Mouse (Mus musculus): ENCODE measurements at regions not wholly inside any gene's neighbourhood (a gene's known extent, or its start where the extent isn't known, plus 50 kb on each side); places are given as distances from the start of the nearest gene placed in this dataset.

DNA sequence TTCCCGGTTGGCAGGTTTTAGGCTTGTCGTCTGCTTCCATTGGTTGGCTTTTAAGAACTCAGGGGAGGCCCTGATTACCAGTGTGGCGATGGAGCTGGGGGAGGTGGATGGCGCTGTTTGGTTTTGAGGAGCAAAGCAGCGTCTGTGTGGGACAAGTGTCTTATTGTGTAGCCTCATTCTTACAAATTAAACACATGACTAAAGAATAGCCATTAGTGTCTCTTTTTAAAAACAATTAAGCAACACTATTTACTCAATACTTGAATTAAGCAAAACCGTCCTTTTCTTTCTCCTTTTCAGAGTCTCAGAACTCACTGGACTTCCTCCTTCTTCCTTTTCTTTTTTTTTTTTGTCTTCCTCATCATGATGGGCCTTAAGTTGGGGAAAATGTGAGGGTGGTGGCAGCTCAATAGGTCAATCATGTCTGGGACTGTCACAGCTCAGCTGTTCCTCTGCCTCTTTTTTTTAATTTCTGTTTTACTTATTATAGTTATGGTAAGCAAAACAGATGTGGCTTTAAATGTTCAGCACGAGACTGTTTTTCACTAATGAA lies 89.1 kb downstream of the Kcnrg start:
- DNase-seq (ENCODE audit: low spot score), result no peak

DNA sequence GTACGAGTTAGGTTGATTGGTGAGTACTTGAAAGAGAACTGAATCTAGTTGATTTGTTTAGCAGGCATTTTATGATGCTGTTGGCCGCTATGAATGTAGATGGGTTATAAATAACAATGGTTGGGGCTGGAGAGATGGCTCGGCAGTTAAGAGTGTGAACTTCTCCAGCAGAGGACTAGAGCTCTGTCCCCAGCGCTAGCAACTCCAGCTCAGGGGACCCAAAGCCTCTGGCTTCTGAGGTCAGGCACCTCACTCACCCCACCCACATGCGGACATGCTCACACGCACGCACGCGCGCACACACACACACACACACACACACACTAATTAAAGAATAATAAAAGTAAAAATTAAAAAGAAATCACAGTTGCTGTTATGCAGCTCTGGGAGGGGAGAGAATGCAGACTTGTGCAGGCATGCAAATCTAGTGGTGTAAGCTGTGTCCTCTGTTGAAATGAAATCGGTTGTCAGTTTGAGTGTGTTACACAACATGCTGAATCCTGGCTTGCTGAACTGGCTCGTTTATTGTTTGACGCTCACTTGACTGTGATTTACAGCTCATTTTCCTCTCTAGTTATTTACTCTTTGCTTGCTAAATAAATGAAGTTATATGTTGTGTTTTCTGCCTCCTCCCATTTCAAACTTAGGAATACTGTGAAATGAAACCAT lies 89.8 kb downstream of the Kcnrg start:
- DNase-seq (ENCODE audit: low spot score), result no peak

DNA sequence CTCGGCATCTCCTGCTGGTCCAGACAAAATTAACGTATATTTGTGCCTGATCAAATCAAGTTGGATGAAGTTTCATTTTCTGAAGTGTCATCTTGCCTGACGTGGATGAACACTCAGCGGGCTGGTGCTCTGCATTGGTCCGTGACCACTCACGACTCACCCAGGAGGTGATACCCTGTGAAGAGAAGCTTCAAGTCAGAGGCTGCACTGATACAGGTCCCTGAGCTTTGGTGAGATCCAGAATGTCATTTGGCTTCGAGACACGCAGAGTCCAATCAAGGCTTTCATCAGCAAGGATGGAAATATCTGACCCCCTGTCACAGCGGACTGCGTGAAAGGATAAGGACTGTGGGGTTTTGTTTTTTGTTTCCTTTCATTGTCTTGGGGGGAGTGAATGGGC lies 90.4 kb downstream of the Kcnrg start:
- DNase-seq (ENCODE audit: low spot score), result no peak

- DNase-seq (ENCODE audit: low spot score), result no peak
Measured at GRCm38 (mm10) chr14:61698358-61699055, 91.2 kb downstream of the Kcnrg start.

- DNase-seq (ENCODE audit: low spot score), result no peak
Measured at GRCm38 (mm10) chr14:61699638-61700037, 92.4 kb downstream of the Kcnrg start.

- no peak for DNase-seq (ENCODE audit: low spot score)
Measured at GRCm38 (mm10) chr14:61701131-61701530, 93.9 kb downstream of the Kcnrg start.

- DNase-seq (ENCODE audit: low spot score), result no peak
Measured at GRCm38 (mm10) chr14:61703916-61704315, 96.7 kb downstream of the Kcnrg start.

GRCm38 (mm10) chr14:61706984-61707383 lies 99.7 kb downstream of the Kcnrg start:
- no peak for DNase-seq (ENCODE audit: low spot score)

- no peak for DNase-seq (ENCODE audit: low spot score)
Measured at GRCm38 (mm10) chr14:61708331-61708730, 101.1 kb downstream of the Kcnrg start.

- no peak for DNase-seq (ENCODE audit: low spot score)
Measured at GRCm38 (mm10) chr14:61715746-61716145, 108.5 kb downstream of the Kcnrg start.

DNA sequence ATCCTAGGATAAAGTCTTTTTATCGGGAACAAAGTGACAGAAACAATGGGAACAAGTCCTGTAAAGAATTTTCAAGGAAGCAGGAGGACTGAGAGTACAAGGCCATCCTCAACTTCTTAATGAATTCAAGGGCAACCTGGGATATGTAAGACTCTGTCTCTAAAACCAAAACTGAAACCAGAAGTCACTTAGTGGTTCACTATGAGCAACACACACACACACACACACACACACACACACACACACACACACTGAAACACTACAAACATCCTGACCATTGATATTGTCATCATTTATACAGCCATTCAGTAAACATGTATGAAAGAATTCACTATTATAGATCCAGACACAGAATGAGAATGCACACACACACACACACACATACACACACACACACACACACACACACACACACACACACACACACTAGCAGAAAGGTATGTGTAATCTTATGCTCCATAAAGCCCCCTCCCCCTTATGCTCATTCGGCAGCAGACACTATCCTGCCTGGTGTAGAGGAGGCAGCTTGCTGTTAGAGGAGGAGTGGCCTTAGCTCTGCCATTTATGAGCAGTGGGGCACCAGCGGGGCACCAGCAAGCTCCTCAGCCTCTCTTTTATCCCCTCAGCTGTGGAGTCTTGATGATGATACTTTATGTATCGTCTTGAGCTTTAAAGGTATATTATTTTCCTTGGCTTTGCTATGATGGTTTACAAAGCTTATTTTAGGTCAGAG lies 111.3 kb downstream of the Kcnrg start:
- DNase-seq (ENCODE audit: low spot score), result no peak

GRCm38 (mm10) chr14:61721302-61721701 lies 114.0 kb downstream of the Kcnrg start:
- no peak for DNase-seq (ENCODE audit: low spot score)

GRCm38 (mm10) chr14:61724942-61725341 lies 117.7 kb downstream of the Kcnrg start:
- no peak for DNase-seq (ENCODE audit: low spot score)

- DNase-seq (ENCODE audit: low spot score), result no peak
Measured at GRCm38 (mm10) chr14:61728562-61728961, 121.3 kb downstream of the Kcnrg start.

GRCm38 (mm10) chr14:61735541-61735940 lies 128.3 kb downstream of the Kcnrg start:
- DNase-seq (ENCODE audit: low spot score), result no peak

- DNase-seq (ENCODE audit: low spot score), result no peak
Measured at GRCm38 (mm10) chr14:61736384-61737322, 129.4 kb downstream of the Kcnrg start.

- DNase-seq (ENCODE audit: low spot score), result no peak
Measured at GRCm38 (mm10) chr14:61737504-61738040, 130.3 kb downstream of the Kcnrg start.

DNA sequence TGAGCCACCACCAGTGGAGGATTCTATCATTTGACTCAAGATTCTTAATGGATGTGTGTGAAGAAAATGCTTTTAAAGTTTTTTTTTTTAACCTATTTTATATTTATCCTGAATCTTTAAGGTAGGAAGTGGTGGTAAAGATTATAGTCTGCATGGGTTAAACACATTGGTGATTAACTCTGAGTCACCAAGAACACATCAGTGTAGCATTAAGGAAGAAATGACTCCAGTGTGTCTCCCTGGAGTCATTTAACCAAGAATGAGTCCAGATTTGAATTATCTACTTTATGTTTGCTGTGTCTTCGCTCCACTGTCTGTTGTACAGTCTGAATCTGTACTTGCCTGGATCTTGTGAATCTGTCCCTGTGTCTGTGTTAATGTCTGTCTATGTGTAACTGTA lies 132.2 kb downstream of the Kcnrg start:
- DNase-seq (ENCODE audit: low spot score), result no peak

- no peak for DNase-seq (ENCODE audit: low spot score)
Measured at GRCm38 (mm10) chr14:61743855-61744408, 136.7 kb downstream of the Kcnrg start.

GRCm38 (mm10) chr14:61753421-61753820 lies 146.2 kb downstream of the Kcnrg start:
- DNase-seq (ENCODE audit: low spot score), result no peak

- DNase-seq (ENCODE audit: low spot score), result no peak
Measured at GRCm38 (mm10) chr14:61756651-61757050, 149.4 kb downstream of the Kcnrg start.

Data from ovary, postnatal 14 days (tissue).